Mouse (Mus musculus) Muller cell, postnatal 12 days (primary cell): ENCODE results near the gene Adk.

ENCODE experiments used
- DNase-seq: peaks from one replicate; pipeline ENCODE4 v3.0.0-alpha.2; 2015; ENCODE audit errors: inconsistent ontology term

Gene Adk

DNA sequence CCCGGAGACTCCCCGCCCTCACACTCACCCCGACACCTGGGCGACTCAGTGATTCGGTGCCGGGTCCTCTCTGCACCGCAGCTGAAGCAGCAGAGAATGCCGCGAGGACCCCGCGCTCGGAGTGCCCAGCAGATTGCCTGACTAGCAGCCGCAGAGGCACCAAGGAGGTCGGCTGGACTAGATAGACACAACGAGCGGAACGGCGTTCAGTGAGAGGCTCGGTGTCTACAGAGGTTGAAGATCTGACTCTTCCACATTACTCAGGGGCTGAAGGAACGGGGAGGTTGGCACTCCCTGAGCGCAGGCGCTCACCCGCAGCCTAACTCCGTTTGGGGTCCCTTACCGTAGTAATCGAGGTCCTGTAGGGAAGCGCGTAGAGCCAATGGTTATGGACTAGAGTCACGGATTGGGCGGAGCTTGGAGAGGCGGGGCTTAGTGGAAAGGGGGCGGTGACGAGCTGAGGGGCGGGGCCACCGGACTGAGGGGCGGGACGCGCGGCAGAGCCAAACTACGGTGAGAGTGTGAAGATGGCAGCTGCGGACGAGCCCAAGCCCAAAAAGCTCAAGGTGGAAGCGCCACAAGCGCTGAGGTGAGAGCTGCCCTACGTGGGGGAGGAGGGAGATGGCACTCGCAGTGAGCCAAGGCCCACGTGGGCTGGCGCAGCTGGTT, at the start of gene Adk, which contains the start of gene Ap3m1:
Gene Adk (plus strand): TSS at position 463 of the 669 bp plus-strand sequence.
Gene Ap3m1 (minus strand): TSS at position 397 of the 669 bp plus-strand sequence.
- peak; percentile 98 for DNase-seq

DNA sequence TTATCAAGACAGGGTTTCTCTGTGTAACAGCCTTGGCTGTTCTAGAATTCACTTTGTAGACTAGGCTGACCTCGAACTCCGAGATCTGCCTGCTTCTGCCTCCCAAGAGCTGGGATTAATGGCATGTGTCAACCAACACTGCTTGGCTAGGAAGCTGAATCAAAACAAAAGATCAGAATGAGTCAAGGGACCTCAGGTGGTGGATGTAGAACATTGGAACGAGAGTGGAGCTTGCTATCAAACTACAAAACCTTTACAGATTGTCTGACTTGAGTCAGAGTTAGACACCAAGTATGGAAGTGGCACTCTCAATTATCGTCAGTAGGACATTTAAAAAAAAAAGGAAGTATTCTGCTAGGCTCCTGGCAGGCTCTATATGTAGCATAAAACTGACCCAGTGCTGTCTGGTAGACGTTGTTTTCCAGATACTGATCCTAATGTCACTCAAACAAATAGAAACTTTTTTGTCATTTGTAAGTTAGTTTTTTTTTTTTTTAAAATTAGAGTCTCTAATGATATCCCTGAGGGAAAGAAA, 38.5 kb upstream of the Adk start:
- no peak for DNase-seq

DNA sequence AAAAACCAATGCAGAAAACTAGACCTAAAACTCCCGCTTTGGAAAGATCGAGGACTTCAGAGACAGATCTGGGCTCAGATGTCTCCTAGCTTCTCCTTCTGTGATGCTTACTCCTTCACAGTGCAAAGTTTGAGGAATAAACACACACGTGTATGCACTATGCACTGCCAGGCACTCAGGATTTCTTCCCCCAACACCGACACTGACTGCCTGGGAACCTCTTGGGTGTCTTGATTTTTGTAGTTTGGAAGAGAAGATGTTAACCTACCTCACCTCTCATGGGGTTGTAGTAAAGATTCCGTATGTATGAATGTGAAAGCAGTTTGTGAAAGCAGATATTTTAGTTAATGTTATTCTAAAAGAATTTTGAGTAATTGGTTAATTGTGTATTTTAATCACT, 34.5 kb upstream of the Adk start:
- DNase-seq = no peak

DNA sequence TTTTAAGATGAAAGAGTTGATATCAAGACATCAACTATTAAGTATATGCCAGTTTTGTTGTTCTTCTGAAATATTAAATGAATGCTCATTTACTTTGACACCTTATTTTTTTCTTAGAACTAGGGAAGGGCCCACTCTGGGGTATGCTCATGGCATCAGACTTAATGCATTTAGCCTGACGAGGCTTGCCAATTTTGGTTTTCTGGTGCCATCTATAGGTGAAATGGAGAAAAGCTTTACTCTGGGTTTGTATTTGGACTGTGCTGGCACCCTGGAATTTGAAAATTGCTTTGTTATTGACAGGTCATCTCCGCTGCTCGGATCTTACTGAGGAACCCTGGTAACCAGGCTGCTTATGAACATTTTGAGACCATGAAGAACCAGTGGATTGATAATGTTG, 33.4 kb upstream of the Adk start:
- peak; percentile 55 for DNase-seq

DNA sequence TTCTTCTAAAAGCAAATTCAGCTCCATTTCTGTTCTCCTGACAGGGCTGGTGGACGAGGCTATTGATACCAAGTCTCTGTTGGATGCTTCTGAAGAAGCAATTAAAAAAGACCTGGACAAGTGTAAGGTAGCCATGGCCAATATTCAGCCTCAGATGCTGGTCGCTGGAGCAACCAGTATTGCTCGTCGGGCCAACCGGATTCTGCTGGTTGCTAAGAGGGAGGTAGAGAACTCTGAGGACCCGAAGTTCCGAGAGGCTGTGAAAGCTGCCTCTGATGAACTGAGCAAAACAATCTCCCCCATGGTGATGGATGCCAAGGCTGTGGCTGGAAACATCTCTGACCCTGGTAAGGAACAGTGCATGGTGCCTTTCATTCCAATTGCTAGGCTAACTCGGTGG, 31.9 kb upstream of the Adk start:
- DNase-seq = no peak

DNA sequence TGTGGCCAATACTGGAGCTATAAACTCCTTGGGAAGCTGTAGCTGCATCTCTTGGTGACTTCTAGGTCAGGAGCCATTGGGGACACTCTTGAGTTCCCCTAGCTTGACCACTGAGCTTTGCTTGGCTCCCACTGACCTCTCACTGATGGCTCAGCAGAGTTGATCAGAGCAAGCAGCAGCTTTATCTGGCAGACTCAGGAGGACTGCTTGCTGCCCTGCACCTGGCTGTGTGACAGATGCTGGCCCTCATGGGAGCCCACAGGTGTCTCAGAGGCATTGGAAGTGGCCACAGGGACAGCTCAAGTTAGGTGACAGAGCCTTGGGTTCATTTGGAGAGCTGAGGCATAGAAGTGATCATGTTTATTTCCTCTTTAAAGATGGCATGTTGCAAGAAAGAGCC, 24.8 kb upstream of the Adk start:
- no peak for DNase-seq

DNA sequence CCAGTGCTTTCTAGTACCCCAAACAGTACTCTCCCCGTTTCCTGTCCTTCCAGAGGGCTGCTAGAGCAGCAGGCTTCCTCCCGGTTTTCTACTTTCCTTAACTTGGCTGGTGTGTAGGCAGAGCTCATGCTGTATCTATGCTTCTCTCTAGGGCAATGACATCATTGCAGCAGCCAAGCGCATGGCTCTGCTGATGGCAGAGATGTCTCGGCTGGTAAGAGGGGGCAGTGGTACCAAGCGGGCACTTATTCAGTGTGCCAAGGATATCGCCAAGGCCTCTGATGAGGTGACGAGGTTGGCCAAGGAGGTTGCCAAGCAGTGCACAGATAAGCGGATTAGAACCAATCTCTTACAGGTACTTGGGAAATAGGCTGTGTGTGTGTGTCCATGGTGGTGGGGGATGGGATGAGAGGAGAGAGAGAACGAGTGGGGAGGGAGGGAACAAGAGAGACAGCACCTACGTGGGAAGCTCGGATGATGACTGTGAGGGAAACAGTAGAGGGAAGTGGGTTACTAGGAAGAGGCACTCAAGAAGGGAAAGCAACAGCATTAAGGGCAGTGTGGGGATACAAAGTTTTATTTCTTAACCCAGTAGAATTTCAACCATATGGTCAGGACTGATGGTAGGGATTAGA, 23.2 kb upstream of the Adk start:
- no peak for DNase-seq

DNA sequence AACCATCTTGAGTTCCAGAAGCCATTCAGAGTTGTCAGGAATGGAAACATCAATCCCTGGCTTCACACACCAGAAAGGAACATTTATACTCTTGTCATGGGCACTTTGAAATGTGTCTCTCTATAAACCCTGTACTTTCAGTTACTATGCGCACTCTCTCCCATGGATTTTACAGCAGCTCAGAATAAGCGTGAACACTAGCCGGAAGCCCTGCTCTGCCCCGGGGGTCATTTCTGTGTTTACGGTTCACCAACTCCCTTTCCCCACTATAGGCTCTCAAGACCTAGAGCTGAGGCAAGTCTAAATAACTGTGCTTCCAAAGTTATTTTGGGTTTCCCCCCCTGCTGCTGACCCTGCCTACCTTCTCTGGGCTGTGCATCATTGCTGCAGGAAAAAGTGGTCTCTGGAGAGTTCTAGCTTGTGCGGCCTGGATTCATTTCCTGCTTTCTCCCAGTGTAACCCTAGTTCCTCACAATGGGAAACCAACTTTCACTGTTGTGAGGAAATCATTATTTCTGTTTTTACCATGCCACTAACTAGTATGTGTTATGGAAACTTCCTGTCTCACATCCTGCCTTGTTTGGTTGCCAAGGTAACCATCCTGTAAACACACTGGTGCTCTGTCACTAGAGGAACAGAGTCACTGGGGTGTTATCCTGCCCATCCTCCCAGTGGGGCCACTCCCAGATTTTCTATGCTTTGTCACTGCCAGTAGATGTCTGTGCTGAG, 20.4 kb upstream of the Adk start:
- peak; percentile 76 for DNase-seq

DNA sequence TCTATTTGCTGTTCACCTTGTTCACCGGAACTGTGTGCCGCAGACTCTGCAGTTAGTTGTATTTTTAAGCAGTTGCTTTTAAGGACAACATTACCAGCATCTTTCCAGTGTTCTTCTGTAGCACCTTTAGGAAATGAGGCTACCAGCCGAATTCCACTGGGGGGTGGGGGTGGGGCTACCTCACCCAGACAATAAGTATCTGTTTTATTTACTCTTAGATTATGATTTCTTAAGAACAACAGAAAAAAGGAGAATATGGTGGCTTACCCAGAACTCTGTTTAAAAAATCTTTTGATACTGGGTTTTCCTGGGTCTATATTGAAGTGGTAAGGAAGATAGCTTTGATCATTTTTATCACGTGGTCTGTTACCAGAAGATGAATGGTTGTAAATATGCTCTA, 18.1 kb upstream of the Adk start:
- no peak for DNase-seq

DNA sequence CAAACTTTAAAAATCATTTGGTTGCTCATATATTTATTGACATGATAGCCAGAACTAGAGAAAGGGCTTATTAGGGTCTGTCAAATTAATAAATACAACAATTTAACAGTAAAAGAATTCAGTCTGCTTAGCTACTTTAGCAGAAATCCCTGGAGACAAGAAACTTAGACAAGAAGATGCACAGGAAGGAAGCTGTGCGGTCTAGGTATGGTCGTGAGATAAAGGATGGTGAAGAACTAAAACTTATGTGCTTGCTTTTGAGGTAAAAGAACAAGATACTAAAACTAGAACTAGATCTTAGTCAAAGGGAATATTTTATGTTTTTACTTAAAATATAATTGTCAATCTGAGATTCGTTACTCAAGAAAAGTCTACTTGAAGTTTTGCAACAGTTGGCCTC, 17.6 kb upstream of the Adk start:
- DNase-seq = no peak

DNA sequence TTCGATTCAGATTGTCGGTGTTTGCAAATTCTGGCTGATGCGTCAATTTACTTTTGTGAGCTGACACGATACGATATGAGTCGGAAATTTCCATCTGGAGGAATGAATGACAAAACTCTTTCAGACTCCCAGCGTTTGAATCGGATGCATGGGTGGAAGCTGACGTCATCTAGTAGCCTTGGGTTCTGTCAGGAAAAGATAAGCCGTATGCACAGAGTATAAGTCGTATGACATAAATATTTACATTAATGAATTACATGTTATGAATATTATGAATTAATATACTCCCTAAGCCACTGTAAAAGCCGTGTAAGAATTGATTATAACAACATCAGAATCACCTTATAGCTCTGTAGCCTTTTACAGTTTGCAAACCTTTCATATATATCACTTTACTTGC, 13.3 kb upstream of the Adk start:
- no peak for DNase-seq

DNA sequence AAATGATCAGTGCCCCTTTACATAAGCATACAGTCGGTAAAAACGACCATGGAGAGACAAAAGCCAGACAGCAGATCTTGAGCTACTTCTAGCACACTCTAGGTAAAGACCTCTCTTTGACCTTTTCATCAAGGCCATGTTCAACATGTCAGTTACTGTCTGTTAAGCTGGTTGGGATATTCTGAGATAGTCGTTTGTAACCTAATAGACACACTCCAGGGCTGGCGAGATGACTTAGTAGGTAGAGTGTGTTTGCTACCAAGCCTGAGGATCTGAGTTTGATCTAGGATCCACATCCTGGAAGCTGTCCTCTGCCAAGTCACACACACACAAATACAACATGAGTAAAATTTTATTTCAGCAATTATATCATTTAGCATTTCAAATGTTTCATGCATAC, 12.8 kb upstream of the Adk start:
- DNase-seq = no peak

DNA sequence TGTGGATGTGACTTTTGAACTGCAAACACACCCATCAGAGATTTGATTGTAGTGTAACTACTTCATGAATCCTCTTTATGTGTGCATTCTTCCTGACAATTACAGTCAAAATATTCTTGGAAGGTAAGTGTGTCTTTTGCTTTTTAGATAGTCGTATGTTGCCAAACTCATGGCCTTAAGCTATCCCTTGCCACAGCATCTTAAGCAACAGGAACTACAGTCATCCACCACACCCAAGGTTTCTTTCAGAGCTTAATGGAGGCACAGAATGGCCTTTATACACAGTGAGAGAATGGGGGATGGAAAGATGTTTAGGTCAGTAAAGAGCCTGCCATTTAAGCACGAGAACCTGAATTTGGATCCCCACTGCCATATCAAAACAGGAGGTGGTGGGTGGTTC, 4.5 kb upstream of the Adk start:
- no peak for DNase-seq

DNA sequence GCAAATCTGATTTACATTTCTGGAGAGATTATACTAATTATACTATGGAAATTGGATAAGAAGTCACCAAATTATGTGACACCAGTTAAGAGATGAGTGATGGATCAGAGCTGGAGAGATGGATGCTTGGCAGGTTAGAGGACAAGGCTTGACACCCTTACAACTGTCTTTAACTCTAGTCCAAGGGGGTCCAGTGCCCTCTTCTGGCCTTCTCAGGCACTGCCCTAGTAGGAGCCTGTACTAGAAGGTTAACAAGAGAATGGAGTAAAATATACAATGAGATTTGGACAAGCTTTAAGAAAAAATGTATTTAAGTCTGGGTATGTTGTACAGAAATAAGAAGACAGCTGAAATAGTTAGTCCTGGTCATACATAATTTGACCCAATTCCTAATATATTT, 3.5 kb upstream of the Adk start:
- DNase-seq = no peak

DNA sequence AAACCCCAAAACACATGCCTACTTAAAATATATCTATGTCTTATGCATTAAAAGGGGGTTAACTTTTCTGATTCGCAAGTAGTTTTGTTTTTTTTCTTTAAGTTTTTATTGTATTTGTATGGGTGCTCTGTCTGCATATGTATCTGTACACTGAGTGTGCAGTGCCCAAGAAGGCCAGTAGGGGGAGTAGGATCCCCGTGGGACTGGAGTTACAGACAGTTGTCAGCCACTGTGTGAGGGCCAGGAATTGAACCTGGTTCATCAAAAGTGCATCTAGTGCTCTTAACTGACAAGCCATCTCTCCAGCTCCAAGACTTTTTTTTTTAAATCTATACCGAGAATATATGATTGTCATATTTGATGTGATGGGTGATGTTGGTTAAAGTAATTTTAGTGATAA, 1.6 kb upstream of the Adk start:
- DNase-seq = peak; percentile 40

DNA sequence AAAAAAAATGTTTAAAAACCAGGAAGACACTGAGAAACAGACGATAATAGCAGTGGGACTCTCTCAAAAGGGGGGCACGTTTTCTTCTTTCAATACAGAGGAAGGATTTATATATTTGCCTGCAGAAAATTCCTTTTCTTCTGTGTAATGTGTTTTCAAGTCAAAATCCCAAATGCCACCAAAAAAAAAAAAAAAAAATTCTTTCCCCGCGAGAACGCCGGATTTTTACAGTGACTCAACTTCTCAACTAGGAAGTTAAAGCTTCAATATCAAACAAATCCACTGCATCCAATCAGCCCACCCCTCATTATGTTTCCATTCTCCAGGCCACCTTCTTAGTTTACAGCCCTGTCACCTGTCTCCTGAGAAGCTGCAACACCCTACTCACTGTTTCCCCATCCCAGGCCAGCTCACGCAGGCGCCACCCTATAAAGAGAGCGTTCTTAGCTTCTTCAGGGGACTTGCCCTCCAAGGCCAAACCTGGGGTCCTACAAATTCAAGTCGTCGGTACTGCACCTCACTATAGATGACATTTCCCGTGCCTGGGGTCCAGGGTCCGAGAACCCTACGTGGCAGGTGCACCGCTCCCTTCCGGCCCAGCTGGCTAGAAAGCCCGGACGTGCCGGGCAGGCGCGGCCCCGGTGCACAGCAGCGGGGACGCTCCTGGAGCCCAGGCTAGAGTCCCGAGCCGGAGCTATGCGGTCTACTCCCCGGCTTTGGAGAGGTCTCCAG, 828 bp upstream of the Adk start:
- no peak for DNase-seq

DNA sequence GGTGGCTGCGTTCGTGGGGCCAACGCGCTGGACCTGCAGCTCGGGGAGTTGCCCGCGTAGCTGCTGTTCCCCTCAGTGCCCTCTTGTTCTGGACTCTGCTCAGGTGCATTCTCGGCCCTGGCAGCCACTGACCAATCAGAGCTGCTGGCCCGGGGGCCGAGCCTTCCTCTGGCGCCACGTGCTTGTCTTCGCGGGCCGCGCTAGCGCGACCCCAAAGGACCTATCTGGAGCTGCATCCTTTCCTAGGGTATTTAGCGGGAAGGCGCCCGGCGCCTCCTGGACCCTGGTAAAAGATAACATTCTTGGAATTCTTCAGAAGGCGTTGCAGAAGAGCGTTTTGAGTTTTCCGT, 382 bp downstream of the Adk start:
- DNase-seq = peak; percentile 83

DNA sequence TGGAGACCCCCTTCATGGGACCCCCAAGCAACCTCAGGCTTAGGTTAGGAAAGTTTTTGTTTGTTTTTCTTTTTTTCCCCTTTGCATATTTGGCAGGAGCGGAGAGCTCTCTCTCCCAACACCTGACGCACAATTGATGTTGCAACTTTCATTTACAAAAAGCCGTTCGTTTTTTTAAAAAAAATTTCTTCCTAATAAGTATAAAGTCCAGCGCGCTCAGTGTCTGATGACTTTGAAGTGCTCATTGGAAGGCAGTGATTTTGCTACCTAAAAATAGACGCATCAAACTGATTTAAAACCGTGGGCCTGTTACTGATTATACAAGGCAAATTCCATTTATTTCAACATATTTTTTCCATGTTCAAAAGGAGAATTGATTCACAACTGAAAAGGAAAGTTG, 777 bp downstream of the Adk start:
- no peak for DNase-seq

DNA sequence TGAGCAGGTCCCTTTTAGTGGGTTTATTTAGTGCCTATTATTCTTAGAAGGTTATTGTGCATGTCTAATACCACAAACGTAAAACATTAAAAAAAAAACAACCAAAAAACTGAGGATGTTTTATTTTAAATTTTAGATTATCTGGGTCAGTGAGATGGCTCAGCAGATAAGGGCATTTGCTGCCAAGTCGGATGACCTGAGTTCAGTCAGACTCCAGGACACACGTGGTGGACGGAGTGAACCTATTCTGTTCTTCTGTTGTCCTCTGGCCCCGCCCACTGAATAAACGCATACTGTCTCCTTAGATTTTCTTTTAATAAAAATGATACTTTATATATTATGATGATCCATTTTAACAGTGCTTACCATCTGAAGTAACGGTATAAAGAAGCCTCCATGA, 1.2 kb downstream of the Adk start:
- DNase-seq = no peak

DNA sequence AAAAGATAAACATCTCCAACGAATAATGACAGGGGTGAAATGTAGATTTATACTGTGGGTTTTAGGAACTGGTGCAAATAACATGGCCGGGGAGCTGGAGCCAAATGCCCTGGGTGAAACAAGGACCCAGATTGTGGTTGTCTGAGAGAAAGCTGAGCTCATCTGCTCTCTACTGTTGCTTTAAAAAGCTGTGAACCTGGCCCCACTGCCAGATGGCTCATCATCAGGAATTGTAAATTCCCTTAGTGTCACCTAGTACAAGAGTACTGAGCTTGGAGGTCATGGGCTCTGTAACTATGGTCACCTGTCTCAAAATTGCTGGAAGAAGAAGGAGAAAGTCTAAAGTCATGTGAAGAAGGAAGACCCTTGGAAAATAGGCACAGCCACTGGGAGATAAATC, 6.6 kb downstream of the Adk start:
- DNase-seq = no peak

DNA sequence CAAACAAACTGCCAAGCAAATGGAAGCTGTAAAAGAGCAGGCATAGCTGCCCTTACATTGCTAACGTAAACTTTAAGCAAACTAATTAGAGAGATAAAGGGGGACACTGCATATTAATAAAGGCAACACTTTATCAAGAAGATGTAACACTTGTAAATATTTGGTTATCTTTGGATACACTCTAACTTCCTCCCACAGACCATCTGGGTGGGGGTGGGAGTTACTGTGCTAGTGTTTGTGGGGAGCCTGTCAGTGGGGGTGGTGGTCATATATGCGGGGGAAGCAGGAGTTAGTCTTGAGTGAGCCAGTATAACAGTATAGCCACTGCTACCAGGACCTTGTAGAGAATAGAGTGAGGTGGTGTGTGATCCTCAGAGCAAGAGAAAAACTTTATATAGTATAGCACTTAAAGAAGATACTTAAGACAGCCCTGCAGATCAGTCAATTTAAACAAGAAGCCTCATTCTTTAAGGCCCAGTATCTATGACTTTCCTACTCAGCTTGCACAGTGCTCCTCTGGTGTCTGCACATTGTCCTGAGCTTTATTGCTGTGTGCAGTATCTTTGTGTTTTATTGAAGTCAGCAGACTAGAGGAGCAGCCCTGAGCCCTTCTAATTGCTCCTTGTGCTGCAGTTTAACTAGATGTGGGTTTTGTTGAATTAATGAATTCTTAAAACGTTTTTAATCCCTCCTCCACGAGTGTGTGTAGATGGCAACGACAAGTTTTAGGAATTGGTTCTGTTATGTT, 10.6 kb downstream of the Adk start:
- no peak for DNase-seq

DNA sequence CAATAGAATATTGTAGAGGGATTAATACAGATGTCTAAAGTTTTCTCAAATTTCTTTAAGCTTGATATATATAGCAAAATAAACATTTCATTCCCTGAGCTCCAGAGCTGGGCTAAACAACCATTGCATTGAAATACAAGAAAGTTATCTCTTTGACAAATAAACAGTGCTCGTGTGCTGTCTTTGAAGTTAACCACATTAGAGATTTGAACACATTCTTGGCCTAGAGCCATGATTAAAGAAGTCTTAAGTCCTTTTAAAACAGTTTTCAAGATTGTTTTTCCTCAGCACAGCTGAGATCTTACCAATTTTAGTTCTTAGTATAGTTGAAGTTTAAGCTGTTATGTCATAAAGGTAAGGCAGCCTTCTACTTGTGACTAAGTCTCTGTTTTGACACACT, 11.9 kb downstream of the Adk start:
- DNase-seq = no peak
